Mouse (Mus musculus) megakaryocyte, adult 5-6 weeks (primary cell): Measurements from ENCODE around the gene Fosb. TPM values are rescaled to one million over a fixed set of nuclear protein-coding genes. Genes with fewer than 3 reads are reported as not detected.
A peak's percentile ranks its signal among the peaks of the same experiment; 100 is the strongest.

ENCODE experiments used
- ATAC-seq: 2 replicates; pipeline ENCODE4 v1.8.0; 2016; ENCODE audit warnings: mild to moderate bottlenecking, inconsistent platforms; ENCODE audit not compliant: poor library complexity, severe bottlenecking
- total RNA-seq, 2 experiments: library from RNA; stranded (forward) in 1 of 2; stranded (reverse) in 1 of 2; fragments of 153-499, 151-499 nt in 1 of 2; fragments of 221-1000, 200-1000 nt in 1 of 2; gene quantifications; 2 replicates each; pipeline versions ENCODE4 v1.2.3 to v1.2.4; 2015 to 2017

The Fosb gene
- total RNA-seq, 2 experiments from 2014 or later: 24.0 to 26.9 TPM

DNA sequence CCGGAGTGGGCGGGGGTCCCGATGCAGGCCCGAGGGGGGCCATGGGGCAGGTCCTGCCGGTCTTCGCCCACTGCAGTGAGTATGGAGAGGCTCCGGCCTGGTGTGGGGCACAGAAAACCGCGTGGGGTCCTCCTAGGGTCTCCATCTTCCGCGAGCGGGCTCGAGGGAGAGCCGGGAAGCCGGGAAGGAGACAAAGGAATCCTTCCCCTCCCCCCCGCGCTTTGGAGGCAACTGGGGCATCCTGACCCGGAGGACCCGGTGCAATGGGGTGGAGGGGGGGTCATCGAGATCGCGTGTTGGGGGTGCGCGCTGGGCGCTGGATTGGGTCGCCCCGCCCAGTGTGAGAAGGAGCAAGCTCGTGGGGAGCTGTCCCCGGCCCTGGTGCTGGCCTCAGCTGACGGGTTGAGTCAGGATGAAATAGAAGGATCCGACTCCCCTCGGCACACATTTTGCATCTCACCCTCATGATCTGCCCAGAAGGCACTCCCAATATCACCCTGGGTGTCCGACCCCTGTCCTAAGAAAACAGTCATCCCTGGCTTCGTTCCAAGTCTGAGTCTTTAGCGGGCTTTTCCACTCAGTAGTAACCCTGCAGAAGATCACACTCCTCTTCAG is 27.0 kb downstream of the Fosb start:
- peak; percentile 31; the same call in 1 of the 2 replicates for ATAC-seq

DNA sequence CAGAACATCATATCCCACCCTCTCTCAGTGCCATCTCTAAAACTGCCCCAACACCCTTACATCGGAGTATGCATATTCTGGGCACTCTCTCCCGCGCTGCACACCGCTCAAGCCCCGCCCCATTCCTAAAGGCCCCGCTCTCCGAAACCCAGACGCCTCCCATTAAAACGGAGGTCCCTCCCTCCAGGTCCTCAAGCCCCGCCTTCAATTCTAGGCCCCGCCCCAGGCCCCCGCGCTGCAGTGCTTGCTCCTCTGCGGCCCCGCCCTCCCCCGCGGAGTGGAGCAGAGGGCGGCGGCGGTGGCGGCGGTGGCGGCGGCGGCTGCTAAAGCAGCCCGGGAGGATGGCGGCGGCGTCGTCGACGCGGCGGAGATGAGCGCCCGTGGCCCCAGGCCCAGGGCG is 27.5 kb downstream of the Fosb start, which contains the start of gene Rtn2:
Gene Rtn2, plus strand, starts transcription at position 240 of the 400 bp plus-strand sequence.
- ATAC-seq: peak; percentile 75

DNA sequence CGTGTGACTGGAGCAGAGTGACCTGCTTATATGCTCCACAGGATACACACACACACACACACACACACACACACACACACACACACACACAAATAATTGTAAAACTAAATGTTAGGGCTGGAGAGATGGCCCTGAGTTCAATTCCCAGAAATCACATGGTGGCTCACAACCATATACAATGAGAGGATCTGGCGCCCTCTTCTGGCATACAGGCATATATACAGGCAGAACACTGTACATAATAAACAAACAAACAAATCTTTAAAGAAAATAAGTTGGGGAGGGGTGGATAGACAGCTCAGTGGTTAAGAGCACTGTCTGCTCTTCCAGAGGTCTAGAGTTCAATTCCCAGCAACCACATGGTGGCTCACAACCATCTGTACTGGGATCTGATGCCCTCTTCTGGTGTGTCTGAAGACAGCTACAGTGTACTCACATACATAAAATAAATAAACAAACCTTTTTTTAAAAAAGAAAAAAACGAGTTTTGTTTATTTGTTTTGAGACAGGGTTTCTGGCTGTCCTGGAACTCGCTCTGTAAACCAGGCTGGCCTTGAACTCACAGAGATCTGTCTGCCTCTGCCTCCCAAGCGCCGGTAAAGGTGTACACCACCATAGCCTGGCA is 28.1 kb downstream of the Fosb start:
- peak; percentile 37 for ATAC-seq

DNA sequence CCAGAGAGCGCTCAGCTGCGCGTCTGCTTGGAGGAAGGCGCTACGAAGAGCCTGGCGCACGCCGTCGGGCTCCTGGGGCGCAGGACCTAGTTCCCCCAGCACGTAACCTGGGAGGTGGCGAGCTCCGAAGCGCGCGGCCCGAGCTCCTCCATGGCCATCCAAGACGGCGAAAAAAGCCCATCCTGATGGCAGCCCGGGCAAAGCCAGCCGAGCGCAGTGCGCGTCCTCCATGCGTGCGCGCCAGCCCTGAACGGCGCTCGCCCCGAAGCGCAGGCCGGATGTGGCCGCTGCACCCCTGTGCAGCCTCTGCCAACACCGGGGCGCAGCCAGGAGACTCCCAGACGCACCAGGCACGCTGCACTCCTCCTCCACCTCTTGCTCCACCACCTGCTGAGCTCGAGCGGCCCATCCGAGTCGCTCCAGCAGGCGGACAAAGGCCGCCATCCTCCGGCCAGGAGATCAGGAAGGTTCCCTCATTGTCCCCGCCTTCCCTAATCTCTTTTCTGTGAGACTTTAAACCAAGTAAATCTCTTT is 30.2 kb downstream of the Fosb start, which contains the start of gene Ppm1n:
Gene Ppm1n, minus strand, starts transcription at position 484 of the 534 bp plus-strand sequence.
- peak; percentile 34 for ATAC-seq

DNA sequence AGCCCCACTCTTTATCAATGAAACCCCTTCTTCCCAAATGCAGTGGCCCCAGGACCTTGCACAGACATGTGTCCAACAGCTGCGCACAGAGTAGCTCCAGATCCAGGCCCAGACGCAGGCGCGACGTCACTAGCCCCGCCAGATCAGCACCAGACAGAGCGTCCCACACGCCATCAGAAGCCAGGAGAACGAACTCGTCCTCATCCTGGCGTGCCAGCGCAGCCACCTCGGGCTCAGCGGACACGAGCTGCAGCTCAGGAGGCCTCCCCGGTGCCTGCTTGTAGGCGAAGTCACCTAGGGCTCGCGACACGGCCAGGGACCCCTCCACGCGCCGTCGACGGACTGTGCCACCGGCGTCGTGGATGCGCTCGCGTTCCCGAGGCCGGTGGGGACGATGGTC is 30.8 kb downstream of the Fosb start:
- no peak for ATAC-seq

DNA sequence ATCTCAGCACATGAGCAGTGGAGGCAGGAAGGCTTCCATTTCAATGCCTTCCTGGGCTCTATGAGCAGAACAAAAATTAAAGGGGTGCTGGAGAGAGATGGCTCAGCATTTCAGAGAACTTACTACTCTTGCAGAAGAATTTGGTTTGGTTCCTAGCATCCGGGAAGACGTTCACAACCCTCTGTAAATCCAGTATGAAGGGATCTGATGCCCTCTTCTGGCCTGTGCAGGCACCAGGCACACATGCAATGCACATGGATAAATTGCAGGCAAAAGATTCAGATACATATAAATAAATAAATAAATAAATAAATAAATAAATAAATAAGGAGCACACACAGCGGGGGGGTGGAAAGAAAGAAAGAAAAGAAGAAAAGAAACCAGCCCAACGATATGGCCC is 33.6 kb downstream of the Fosb start:
- no peak for ATAC-seq

DNA sequence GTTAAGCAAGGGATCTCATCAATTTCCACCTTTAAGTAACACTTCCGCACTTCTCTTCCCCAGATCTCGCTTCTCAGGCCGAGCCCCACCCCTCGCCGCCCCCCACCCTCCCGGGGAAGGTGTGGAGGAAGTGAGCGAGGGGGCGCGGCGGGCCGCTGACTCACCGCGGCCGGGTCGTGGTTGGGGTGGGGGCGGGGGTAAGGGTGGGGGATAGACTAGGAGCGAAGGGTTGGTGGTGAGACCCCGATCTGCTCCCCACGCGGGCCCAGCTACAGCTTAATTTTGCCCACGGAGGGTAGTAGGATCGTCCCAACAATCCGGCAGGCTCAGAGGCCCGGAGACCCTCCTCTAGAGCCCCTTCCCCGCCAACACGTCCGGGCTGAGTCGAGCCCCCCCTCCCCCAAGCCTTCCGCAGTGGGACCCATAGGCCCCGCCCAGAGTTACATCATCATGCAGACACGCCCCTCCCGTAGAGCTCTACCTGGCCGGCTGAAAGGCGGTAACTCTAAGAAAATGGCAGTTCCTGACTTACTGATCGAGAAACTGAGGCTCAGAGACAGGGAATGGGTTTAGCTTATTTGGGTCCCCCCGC is 37.6 kb downstream of the Fosb start:
- ATAC-seq: peak; percentile 55

DNA sequence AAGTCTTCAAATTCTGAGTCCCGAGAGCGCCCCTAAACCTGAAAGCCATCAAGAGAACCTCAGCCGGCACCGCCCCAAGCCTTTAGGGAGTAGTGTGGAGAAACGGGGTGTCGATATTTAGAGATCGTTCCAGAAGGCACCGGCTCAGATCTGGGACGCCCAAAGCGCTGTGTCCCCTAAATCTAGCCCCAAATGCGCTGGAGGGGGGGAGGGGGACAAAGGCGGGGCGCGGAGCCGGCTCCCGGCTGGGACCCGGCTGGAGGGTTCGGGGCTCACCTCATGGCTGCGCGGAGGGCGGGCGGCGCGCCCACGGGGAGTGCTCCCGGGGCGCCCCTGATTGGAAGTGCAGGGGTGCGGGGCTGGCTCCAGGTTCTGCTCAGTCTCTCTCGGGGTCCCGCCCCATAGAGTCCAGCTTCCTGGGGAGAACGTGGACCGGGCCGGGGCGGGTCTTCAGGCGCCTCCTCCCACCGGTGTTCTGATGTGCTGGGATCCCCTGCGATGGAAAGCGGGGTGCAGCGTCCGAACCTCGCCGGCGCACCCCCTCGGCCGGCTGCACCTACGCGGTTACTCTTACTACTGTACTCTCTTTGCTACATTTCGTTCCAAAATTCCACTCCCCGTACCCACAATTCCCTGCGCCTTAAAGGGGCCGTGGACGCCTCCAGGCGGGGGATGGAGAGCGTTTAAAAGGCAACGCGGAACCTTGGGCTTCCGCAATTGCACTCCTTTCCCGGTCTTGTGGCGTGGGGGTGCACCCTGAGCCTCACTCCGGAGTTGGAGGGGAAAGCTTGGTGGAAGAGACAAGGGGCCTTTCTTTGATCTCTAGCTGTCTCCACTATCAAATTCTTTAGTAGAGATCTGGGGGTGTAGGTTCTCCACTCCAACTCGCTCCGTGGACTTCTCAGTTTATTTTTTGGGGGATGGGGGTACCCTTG is 38.3 kb downstream of the Fosb start, which contains the start of gene Vasp:
Gene Vasp, minus strand, starts transcription at position 580 of the 935 bp plus-strand sequence.
- peak; percentile 64 for ATAC-seq

DNA sequence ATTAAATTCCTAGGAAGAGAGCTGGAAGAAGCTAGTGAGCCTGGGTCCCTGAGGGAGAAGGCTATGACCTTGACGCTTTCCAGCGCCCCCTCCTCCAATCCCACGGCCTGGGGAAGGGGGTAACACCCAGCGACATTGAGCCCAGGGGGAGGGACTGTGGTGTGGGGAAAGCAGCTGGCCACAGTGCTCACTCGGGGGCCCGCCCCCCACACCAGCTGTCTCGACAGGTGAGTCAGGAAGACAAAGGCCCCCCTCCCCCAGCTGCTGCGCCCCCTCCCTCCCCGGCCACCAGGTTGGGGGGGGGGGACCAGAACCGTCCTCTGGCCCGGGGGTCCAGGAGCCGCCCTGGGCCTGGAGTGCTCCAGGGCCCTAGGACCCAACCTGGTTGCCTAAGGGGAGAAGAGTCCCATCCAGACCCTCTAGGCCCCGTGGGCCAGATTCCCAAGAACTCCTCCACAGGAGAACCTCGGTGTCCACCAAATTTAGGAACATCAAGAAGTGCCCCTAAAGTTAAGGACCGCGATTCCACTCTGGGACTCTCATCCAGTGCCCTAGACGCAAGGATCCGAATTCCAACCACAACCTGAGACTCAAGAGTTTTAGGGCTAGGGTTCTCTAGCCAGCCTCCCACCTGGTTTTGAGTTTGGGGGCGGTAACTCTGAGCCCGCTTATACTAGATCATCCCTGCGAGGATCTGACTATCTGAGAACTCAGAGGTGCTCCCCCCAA is 39.2 kb downstream of the Fosb start:
- ATAC-seq: no peak

DNA sequence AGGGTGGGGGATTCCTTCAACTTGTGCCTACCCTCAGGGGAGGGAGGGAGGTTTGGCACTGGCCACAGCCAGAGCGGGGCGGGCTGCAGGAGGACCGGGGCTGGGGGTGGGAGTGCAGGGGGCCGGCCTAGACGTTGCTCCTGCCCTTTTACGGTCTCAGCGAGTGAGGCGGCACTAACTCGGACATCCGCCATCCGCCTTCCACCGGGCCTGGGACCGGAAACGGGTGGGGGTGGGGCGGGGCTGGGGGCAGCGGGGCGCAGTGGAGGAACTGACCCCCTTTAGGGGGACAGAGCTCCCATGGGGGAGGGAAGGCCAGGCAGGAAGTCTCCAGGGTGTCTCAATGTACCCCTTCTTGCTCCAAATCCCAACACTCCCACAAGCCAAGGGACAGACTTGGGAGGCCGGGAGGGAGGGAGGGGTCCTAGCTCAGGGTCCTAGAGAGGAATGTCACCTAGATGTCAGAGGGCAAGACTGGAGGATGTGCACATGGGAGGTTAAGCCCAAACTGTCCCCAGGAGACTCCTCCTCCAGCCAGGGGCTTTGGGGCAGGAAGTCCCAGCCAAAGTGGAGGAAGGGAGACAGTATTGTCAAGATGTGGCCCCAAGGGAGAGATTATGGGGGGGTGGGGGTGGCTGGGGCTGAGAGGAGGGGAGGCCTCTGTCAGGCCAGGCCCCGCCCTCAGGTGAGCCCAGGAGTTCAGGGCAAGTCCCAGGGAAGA is 40.0 kb downstream of the Fosb start:
- peak; percentile 23 for ATAC-seq

DNA sequence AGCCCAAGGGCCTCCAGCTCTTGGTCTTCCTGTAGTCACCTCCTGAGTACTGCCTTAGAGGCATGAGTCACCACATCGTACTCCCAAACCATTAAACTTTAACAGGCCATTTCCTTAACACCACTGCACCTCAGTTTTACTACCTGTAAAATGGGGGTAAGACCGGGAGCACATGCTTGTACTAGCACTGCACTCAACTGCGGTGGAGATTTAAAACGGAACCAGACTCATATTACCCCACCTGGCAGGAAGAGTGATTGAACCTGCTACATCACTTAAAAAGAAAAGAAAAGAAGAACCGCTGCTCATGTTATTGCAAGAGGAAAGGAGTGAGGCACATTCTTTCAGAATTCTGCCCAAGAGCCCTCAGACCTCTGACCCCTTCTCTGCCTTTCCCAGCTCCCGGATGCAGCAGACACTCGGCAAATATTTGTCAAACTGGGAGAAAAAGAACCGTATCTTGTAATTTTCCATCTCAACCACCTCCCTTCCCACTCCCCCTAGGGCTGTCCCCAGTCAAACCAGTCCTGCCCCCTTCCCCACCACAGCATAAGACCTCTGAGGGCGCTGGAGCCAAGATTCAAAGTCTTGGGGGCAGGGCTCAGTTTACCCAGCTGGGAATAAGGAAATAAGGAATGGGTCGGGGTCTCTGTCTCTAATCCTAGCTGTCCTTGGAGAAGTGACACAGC is 40.7 kb downstream of the Fosb start:
- ATAC-seq: no peak

DNA sequence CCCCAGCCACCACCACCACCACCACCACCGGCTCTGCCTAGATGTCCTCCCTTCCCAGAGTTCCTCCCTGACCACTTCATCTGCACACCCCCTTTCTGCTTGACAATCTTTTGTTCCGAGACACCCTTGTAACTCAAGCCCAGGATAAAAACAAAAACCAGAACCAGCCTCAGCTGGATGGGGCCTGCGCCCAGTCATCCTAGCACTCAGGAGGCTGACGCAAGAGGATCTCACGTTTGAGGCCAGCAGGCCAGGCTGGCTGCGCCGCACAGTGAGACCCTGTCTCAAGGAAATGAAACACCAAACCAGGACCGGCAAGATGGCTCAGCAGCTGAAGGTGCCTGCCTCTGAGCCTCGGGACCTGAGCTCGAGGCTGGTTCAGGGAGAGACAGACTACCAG is 42.8 kb downstream of the Fosb start:
- peak; percentile 10; the same call in 1 of the 2 replicates for ATAC-seq

DNA sequence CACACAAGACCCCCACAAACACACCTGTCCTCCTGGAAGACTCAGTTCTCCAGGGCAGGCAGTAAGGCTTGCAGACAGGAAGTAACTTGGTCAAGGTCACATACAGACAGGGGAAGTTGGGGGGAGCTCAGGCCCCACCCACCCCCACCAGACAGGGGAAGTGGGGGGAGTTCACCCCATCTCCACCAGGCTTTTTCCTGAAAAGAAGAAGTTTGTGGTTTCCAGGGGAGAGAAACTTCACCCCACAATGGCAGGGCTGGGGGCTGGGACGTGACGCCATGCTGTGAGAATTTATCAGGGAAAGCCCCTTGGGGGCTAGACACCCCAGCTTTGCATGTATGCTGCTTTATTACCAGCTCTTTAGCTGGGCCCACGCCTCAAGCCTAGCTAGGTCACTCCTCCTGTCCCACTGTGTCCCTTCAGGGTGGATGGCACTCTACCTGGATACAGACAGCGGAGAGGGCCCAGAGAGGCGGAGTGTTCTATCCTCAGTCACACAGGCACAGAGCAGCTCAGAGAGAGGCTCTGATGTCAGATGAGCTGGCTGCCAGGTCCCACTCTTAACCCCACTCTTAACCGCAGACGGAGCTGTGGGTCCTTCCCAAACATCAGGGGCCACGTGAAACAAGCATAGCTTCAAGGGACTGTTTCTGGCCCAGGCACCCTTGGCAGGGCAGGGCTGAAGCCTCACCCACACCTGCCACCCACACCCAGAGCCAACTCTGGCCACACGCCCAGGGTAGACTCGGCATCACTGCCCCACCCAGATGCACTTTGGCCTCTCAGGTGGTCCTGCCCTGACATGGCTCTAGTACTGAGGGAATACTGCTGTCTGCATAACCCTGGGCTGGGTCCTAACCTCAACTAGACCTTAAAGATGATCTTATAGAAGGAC is 43.7 kb downstream of the Fosb start:
- peak; percentile 78 for ATAC-seq

DNA sequence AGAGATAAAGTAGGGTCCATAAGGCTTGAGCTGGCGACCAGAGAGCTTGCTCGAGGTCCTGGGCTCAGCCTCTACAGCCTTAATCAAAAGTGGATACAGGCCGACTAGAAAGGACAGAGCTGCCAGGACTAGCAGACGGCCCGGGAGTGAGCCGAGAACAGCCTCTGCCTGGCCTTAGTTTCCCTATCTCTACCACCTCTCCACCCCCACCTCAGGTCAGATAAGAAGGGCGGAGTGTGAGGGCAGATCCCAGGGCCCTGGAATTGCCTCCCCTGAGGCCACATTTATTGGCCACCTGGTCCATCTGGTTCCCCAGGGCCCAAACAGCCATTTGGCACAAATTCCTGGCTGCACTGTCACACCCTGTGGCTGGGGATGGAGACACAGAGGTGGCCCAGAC is 44.7 kb downstream of the Fosb start:
- no peak for ATAC-seq

DNA sequence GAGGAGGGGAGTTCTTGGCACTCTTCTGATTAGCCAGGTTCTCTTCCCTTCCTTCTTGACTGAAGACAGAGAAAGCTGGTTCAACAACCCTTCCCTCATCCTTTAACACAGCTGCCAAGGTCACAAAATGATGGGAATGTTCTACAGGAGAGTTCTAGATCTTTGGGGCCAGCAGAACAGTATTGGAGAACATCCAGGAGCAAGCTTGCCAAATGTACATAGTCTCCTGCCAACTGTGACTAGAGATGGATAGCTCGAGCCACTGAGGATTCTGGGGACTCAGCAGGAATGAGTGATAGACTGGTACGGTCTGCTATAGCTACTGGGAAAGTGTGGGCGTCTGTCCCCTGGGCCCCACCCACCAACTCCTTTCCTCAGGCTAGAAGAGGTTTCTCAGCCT is 51.5 kb downstream of the Fosb start:
- ATAC-seq: no peak

DNA sequence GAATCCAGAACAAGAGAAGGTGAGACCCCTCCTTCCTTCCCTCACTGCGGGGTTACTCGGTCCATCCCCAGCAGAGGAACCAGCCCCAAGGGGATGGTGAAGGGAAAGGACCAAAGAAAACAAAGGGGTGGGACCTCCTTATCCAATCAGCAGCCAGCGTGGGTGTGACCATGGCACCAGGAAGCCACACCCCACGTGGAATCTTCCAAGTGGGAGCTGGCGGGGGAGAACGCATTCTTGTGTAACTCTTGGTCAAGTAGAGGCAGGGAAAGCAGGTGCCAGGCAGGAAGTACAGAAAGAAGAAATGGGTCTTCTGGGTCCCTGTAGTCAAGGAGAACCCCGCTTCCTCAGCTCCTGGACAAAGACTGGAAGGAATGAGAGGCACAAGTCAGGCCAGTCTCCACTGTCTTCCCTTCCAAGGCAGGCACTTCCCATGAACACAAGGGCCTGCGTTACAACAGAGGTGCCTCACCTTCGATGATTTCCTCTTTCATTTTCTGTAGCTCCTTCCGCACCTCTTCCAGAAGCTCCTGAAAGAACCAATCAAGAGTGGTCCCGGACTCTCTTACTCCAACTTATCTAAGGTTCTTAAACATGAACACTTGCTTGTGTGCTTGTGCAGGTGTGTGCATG is 52.3 kb downstream of the Fosb start:
- ATAC-seq: peak; percentile 92

DNA sequence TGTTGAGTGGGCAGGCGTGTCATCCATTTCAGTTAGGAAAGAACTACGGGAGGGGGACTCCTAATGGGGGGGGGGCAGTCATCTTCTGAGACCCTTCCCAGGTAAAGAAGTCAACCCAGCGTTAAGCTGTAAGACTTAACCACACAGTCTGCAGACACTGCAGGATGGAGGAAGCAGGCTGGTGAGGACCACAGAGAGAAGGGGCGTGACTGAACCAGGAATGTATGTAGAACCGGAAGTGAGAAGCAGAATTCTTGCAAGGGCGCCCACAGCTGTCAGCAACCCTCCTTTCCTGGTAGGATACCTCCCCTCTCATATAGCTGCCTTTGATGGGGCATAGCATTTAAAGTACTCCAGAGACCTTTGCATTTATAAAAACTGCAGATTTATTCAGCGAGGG is 53.3 kb downstream of the Fosb start:
- ATAC-seq: 0 out of 2 replicates have a peak, but pooled peaks have one; percentile 26
